Mouse (Mus musculus): ENCODE measurements around the gene Med21. TPM values are rescaled to one million over a fixed set of nuclear protein-coding genes. Genes with fewer than 3 reads are reported as not detected.
A peak's percentile ranks its signal among the peaks of the same experiment; 100 is the strongest.

Gene Med21
- polyA plus RNA-seq, 1 experiment from 2014 or later, result 130 TPM

DNA sequence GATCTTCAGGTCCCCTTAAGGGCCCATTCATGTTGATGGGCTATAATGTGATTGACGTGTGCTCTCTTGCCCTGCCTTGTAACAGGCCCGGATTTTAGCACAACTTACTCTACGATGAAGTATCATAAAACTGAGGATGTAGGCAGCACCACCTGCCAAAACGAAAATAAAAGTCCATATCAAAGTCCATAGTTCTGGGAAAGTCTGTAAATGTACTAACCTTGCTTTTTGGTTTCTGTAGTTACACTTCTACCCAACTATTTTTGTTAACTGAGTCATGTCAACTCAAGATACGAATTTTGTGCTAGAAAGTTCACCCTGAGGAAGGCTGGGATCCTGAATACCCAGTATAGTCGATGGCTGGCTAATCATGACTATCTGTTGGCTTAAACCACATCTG lies 1.4 kb upstream of the Med21 start:
- no peaks in the 10 kb centered on the region for H3K27me3 ChIP-seq
- 88% methylated on average over 6 of the region's 6 CpGs for WGBS
- H3K36me3 ChIP-seq, result no peaks in the 10 kb centered on the region
- no peak overlapping the region for H3K4me3 ChIP-seq
- ATAC-seq (ENCODE audit: insufficient number of reproducible peaks, insufficient read depth, low FRiP score, low TSS enrichment), result no peak
- no peak overlapping the region for H3K4me2 ChIP-seq (replicated peaks)
- H3K27ac ChIP-seq, result no peak overlapping the region
- H3K9me3 ChIP-seq, result no peaks in the 10 kb centered on the region
- H3K4me1 ChIP-seq, result peaks cover 5% of the 10 kb centered on the region; the same call in 1 of the 2 replicates
- no peak overlapping the region for H3K9ac ChIP-seq

GRCm38 (mm10) chr6:146641621-146642210 lies 631 bp upstream of the Med21 start:
- Histone ChIP-seq H3K36me3 (no peaks in the 10 kb centered on the region), H3K9me3 (no peaks in the 10 kb centered on the region), H3K4me2 (replicated peaks) (peak overlapping the region; percentile 48), H3K9ac (no peak overlapping the region), H3K27me3 (no peaks in the 10 kb centered on the region), H3K4me1 (peaks cover 5% of the 10 kb centered on the region; the same call in 1 of the 2 replicates), H3K27ac (no peak overlapping the region), H3K4me3 (peak overlapping the region; percentile 78)
- WGBS, result 70% methylated on average over 11 of the region's 11 CpGs
- no peak for ATAC-seq (ENCODE audit: insufficient number of reproducible peaks, insufficient read depth, low FRiP score, low TSS enrichment)

GRCm38 (mm10) chr6:146643184-146643570 lies 830 bp downstream of the Med21 start:
- 50% methylated on average over 11 of the region's 11 CpGs for WGBS
- peak overlapping the region; percentile 89 for H3K9ac ChIP-seq
- H3K27ac ChIP-seq, result no peak overlapping the region
- H3K4me1 ChIP-seq, result peaks cover 5% of the 10 kb centered on the region; the same call in 1 of the 2 replicates
- H3K27me3 ChIP-seq, result no peaks in the 10 kb centered on the region
- no peak for ATAC-seq (ENCODE audit: insufficient number of reproducible peaks, insufficient read depth, low FRiP score, low TSS enrichment)
- H3K4me2 ChIP-seq (replicated peaks), result peak overlapping the region; percentile 76
- H3K9me3 ChIP-seq, result no peaks in the 10 kb centered on the region
- no peaks in the 10 kb centered on the region for H3K36me3 ChIP-seq
- H3K4me3 ChIP-seq, result peak overlapping the region; percentile 78

GRCm38 (mm10) chr6:146650013-146650412 lies 7.7 kb downstream of the Med21 start:
- no peak overlapping the region for H3K4me2 ChIP-seq (replicated peaks)
- H3K27me3 ChIP-seq, result no peaks in the 10 kb centered on the region
- no peak for ATAC-seq (ENCODE audit: insufficient number of reproducible peaks, insufficient read depth, low FRiP score, low TSS enrichment)
- H3K9me3 ChIP-seq, result no peaks in the 10 kb centered on the region
- H3K4me3 ChIP-seq, result no peak overlapping the region
- no peak overlapping the region for H3K27ac ChIP-seq
- 0 out of 2 replicates have a peak, but pooled peaks cover 2% of the 10 kb centered on the region for H3K36me3 ChIP-seq
- WGBS, result 87% methylated on average over 2 of the region's 2 CpGs
- no peak overlapping the region for H3K9ac ChIP-seq
- no peaks in the 10 kb centered on the region for H3K4me1 ChIP-seq

GRCm38 (mm10) chr6:146651431-146651830 lies 9.1 kb downstream of the Med21 start:
- Histone ChIP-seq H3K27me3 (no peaks in the 10 kb centered on the region), H3K4me3 (no peak overlapping the region), H3K27ac (no peak overlapping the region), H3K4me1 (no peaks in the 10 kb centered on the region), H3K4me2 (replicated peaks) (no peak overlapping the region), H3K9me3 (no peaks in the 10 kb centered on the region), H3K36me3 (0 out of 2 replicates have a peak, but pooled peaks cover 2% of the 10 kb centered on the region), H3K9ac (no peak overlapping the region)
- ATAC-seq (ENCODE audit: insufficient number of reproducible peaks, insufficient read depth, low FRiP score, low TSS enrichment), result no peak

GRCm38 (mm10) chr6:146653197-146653596 lies 10.8 kb downstream of the Med21 start:
- no peaks in the 10 kb centered on the region for H3K4me1 ChIP-seq
- 82% methylated on average over 3 of the region's 3 CpGs for WGBS
- no peaks in the 10 kb centered on the region for H3K27me3 ChIP-seq
- H3K36me3 ChIP-seq, result 0 out of 2 replicates have a peak, but pooled peaks cover 2% of the 10 kb centered on the region
- H3K4me2 ChIP-seq (replicated peaks), result no peak overlapping the region
- no peak for ATAC-seq (ENCODE audit: insufficient number of reproducible peaks, insufficient read depth, low FRiP score, low TSS enrichment)
- H3K4me3 ChIP-seq, result no peak overlapping the region
- no peak overlapping the region for H3K27ac ChIP-seq
- H3K9ac ChIP-seq, result no peak overlapping the region
- H3K9me3 ChIP-seq, result no peaks in the 10 kb centered on the region

DNA sequence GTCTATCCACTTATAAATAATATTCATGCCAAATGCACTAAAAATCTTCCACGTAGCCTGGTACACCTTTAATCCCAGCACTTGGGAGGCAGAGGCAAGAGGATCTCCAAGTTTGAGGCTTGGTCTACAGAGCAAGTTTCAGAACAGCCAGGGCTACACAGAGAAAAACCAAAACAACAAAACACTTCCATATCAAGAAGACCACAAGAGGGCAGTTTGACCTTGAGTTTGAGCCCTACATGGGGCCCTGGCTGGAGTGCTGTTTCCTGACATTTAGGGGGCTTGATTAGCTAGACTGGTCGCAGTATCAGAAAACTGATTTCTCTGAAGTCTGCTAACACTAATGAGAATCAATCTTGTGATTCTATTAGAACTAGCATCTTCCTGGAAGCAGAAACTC lies 18.2 kb downstream of the Med21 start:
- ATAC-seq (ENCODE audit: insufficient number of reproducible peaks, insufficient read depth, low FRiP score, low TSS enrichment), result no peak
- H3K4me3 ChIP-seq, result no peak overlapping the region
- H3K9ac ChIP-seq, result no peak overlapping the region
- H3K27me3 ChIP-seq, result no peaks in the 10 kb centered on the region
- no peak overlapping the region for H3K27ac ChIP-seq
- no peaks in the 10 kb centered on the region for H3K4me1 ChIP-seq
- H3K9me3 ChIP-seq, result no peaks in the 10 kb centered on the region
- 73% methylated on average over 2 of the region's 2 CpGs for WGBS
- no peak overlapping the region for H3K4me2 ChIP-seq (replicated peaks)
- no peaks in the 10 kb centered on the region for H3K36me3 ChIP-seq

DNA sequence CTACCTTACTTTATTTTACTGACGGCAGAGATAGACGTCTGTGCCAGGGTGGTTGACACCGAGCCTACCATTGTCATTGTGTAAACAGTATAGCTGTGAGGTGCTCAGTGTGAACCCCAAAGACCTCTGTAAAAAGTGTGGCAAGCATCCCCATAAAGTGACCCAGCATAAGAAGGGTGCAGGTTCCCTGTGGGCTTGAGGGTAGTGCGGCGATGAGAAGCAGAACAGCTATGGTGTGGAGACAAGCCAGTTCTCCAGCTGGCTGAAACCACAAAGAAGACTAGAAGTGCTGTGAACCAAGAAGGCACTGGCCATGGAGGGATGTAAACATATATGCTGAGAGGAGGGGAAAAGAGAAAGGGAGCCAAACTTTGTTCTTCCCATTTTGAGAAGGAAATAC lies 19.3 kb downstream of the Med21 start:
- Histone ChIP-seq H3K27ac (no peak overlapping the region), H3K27me3 (no peaks in the 10 kb centered on the region), H3K36me3 (no peaks in the 10 kb centered on the region), H3K4me1 (no peaks in the 10 kb centered on the region), H3K4me2 (replicated peaks) (no peak overlapping the region), H3K9ac (no peak overlapping the region), H3K9me3 (no peaks in the 10 kb centered on the region), H3K4me3 (no peak overlapping the region)
- WGBS, result 80% methylated on average over 5 of the region's 5 CpGs
- no peak for ATAC-seq (ENCODE audit: insufficient number of reproducible peaks, insufficient read depth, low FRiP score, low TSS enrichment)

DNA sequence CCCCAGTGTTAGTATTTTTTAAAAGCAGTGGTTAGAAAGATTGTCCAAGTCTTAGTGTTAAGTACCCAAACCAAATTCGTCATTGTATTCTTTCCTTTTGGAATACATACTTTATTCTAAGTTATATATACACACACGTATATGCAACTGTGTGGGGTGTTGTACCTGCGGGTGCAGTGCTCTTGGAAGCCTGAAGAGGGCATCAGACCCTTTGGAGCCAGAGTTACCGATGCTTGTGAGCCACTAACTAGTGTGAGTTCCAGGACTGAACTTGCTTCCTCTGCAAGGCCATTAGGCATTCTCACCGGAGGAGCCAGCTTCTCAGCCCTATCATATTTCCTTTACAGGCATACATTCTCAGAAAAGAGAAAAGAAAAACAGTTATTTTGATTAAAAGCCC lies 20.3 kb downstream of the Med21 start:
- Histone ChIP-seq H3K9me3 (no peaks in the 10 kb centered on the region), H3K27me3 (no peaks in the 10 kb centered on the region), H3K4me3 (no peak overlapping the region), H3K27ac (no peak overlapping the region), H3K36me3 (no peaks in the 10 kb centered on the region), H3K4me2 (replicated peaks) (no peak overlapping the region), H3K9ac (no peak overlapping the region), H3K4me1 (no peaks in the 10 kb centered on the region)
- 23% methylated on average over 5 of the region's 5 CpGs for WGBS
- no peak for ATAC-seq (ENCODE audit: insufficient number of reproducible peaks, insufficient read depth, low FRiP score, low TSS enrichment)

DNA sequence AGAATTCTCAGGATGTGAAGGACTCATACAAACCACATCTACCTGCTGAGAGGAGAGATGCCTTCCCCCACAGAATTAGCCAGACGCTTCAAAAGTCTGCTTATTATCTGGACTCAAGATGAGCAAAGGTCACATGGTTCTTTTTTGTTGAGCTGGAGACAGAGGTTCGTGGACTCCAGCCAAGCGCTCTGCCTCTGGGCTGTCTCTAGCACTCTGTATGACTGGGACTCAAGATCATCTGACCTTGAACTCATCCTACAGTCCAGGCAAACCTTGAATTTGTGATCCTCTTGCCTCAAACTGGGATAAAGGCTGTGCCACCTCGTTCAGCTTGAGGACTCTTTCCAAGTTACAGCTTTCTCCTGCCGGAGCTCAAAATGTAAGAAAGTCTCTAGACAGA lies 21.8 kb downstream of the Med21 start:
- 66% methylated on average over 5 of the region's 5 CpGs for WGBS
- no peaks in the 10 kb centered on the region for H3K27me3 ChIP-seq
- H3K4me2 ChIP-seq (replicated peaks), result no peak overlapping the region
- no peaks in the 10 kb centered on the region for H3K36me3 ChIP-seq
- no peaks in the 10 kb centered on the region for H3K9me3 ChIP-seq
- H3K27ac ChIP-seq, result no peak overlapping the region
- no peak for ATAC-seq (ENCODE audit: insufficient number of reproducible peaks, insufficient read depth, low FRiP score, low TSS enrichment)
- no peaks in the 10 kb centered on the region for H3K4me1 ChIP-seq
- H3K4me3 ChIP-seq, result no peak overlapping the region
- no peak overlapping the region for H3K9ac ChIP-seq

GRCm38 (mm10) chr6:146664917-146665316 lies 22.6 kb downstream of the Med21 start:
- 92% methylated on average over 5 of the region's 5 CpGs for WGBS

GRCm38 (mm10) chr6:146665408-146665807 lies 23.1 kb downstream of the Med21 start:
- Histone ChIP-seq H3K4me3 (no peak overlapping the region), H3K9ac (no peak overlapping the region), H3K4me1 (no peaks in the 10 kb centered on the region), H3K27me3 (no peaks in the 10 kb centered on the region), H3K36me3 (no peaks in the 10 kb centered on the region), H3K9me3 (no peaks in the 10 kb centered on the region), H3K27ac (no peak overlapping the region), H3K4me2 (replicated peaks) (no peak overlapping the region)
- WGBS, result 79% methylated on average over 2 of the region's 2 CpGs
- ATAC-seq (ENCODE audit: insufficient number of reproducible peaks, insufficient read depth, low FRiP score, low TSS enrichment), result no peak

More at GRCm38 (mm10) chr6:146664917-146665316, 22.6 kb downstream of the Med21 start:
- no peaks in the 10 kb centered on the region for H3K27me3 ChIP-seq
- H3K9me3 ChIP-seq, result no peaks in the 10 kb centered on the region
- H3K4me3 ChIP-seq, result no peak overlapping the region
- H3K36me3 ChIP-seq, result no peaks in the 10 kb centered on the region
- no peak overlapping the region for H3K27ac ChIP-seq
- ATAC-seq (ENCODE audit: insufficient number of reproducible peaks, insufficient read depth, low FRiP score, low TSS enrichment), result no peak
- H3K4me2 ChIP-seq (replicated peaks), result no peak overlapping the region
- H3K4me1 ChIP-seq, result no peaks in the 10 kb centered on the region
- H3K9ac ChIP-seq, result no peak overlapping the region

Data from embryonic facial prominence, embryonic 12.5 days (tissue).